Mouse (Mus musculus): Measurements from ENCODE around the gene Chchd6.

GRCm38 (mm10) chr6:89607999-89608398, 12.5 kb upstream of the Chchd6 start:
- TF ChIP-seq CTCF (IDR thresholded peaks at IDR 0.05; ENCODE audit: low read depth) (peak; percentile 52), EP300 (IDR thresholded peaks at IDR 0.05; ENCODE audit: low read depth) (no peak)

Measured in liver, postnatal 0 days (tissue).